Mouse (Mus musculus): ENCODE data around the gene Cfap58.

Cfap58 gene

DNA sequence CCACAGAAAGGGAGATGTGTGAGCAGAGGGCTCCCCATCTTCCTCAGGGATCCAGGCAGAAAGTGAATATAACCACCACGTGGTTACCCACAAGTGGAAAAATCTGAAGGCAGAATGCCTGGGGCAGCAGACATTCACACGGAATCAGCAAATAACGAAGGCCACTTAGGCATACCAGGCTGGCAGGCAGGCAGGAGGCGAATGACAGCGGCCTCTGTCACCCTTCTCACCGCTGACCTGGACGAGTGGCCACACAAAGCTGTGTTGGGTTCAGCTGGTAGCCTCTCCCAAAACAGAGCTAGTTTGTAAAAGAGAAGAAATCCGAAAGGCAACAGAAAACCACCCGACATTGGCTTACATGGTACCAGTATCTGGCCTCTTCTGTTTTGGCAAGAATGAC lies 19.5 kb upstream of the Cfap58 start:
- peak in 1 of 2 experiments; percentile 29 for DNase-seq

DNA sequence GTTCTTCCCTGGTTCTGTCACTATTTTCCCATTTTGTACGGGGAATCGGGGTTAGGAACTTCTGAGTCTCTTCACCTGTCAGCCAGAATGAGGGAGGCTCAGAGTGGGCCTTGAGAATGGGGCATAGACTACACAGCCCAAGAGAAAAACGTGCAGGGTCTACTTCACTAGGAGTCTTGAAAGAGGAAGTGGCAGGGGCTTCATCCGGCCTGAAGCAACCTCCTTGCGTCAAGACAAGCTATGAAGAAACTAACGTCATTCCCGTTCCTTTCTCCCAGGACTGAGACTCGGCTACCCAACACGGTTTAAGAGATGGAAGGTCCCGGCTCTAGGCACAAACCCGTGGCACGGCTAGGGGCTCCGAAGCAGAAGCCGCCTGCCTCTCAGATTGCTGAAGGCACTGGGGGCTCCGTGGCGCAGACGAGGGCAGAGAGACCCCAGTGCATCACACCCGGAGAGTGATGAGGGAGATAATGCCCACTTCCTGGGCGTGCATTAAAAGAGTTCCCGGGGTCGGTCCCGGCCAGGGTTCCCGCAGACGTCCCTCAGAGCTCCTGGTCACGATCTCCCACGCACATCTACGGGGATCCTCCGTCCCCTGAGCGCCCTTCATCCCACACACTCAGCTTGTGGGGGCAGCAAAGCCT lies 18.9 kb upstream of the Cfap58 start:
- DNase-seq, result peak in 1 of 2 experiments; percentile 34

DNA sequence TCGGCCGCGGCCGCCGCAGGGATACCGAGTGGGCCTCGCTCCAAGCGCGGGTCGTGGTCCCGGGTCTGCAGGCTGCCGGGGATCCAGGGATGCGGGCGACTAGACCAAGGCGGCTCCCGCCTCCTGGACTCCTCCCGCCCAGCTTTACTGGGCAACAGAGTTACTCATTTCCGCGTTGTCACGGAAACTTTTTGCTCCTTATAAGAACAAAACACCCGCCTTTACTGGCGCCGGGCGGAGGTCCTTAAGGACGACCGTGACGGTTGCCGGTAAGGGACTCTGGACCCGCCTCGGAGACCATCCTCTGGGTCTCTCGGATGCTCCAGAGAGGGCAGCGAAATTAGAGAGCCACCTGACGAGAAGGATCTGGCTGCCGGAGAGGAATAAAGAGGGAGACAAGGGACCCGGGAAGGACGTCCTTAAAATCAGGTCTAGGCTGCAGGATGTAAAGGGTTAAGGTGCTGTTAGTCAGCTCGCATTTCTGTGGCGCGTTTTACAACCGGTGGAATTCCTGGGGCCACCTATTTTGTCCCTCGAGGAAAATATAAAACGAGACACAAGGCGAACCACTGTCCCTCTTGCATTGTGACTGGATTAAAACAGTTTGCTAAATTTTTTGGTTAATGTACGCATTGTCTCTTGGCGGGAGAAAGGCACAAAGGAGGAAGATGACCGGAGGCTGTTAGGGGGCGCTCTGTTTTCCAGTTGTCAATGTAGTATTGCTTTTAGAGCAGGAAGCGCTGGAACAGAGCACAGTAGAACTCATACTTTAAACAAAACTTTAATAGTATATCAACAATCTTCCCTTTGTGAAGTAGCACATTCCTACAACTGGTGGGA lies 18.1 kb upstream of the Cfap58 start, which contains the start of the genes Cfap43 and Itprip:
TSS of gene Cfap43 (minus strand) at position 162 of the 840 bp plus-strand sequence.
TSS of gene Itprip (minus strand) at position 174 of the 840 bp plus-strand sequence.
- peak; percentile 88 to 89 for DNase-seq

DNA sequence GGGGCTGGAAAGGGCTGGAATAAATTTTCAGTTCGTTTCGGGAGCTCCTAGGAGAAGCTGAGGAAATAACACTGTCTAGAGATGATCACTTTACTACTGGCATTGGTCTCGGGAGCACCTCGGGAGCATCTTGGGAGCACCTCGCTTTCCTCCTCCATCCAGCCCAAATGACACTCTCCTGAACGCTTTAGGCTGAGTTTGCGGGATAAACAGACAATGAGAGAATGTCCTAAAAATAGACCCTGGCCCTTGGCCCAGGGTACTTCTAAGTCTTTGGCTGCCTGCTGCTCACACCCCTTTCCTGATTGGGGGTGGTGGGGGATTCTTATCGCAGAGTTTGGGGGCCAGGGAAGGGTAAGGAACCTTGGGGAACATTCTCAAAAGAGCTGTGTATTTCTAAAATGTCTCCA lies 17.5 kb upstream of the Cfap58 start:
- DNase-seq, result peak; percentile 53 to 60

DNA sequence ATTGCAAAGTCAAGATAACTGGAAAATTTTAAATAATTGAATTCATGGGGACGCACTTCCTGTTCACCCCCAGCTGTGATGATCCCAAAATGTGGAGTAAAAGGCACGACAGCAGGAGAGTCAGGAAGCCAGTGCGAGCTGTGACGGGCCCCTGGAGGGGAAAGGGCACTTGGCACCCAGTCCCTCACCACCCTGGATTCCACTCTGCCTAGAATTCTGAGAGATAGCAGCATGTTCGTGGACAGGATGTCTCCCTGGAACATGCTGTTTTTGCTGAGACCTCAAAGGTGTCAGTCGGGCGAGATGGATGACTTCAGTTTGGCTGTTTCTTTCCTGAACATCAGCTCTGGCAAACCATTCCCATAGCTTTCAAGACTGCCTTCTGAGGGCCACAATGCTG lies 11.7 kb upstream of the Cfap58 start:
- no peak for DNase-seq

DNA sequence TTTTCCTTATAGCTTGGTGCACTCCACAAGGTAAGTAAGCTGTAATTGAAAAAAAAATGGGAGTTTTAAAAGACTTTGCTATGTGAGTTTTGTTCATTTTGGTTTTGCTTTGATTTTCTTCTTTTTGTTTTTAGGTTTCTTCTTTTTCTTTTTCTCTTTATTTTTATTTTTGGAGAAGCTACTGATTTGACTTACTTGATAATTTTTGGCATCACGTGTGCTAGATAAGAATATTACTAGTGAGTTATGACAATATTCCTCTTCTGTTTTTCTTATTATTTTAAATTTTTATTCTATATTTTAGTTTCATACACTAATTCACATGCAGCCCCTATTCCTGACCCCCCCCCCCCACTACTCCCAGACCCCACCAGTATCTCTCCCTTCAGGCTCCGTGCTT lies 10.4 kb upstream of the Cfap58 start:
- DNase-seq, result no peak

DNA sequence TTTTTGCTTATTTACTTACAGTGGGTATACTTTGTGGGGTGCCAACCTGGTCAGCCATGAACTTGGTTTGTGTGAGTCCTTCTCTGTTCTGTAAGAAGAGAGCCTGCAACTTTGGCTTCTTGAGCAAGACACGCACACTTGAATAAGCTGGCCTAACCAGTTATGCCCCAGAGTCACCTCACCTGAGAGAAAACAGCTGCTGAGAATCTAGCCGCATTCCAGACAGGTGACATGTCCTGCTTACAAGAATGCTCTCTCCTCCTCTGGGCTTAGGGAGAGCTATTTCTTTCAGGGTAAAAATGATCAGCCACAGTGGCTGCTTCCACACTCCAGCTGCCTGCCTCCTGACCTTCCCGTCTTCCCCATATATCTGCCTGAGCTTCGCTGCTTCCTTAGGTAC lies 8.4 kb upstream of the Cfap58 start:
- DNase-seq, result peak; percentile 62 to 72

DNA sequence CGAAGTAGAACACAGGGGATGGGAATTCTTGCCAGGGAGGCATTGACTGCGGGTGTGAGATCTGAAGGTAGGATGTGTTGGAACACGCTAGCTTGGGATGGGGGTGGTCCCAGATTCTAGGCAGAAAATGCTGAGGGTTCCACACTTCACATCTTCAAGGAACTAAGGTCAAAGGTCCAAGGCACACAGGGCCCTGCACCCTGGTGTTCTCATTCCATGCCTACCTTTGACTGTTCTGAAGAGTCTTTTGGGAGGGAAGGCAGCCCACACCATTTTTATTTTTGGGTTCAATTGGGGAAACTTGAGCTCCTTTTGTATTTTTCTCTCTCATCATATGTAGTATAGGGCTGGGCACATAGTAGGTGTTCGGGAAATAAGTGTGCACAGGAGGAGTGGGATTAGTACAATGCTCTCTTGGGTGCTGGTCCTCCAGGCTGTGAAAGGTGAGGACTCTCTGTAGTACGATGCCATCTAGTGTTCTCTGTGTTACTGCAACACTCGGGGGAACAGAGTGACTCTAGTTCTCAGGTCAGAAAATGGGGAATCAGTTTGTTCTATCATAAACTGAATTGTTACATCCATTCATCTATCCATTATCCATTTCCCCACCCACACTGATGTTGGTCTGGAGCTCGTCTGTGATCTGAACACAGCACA lies 5.4 kb upstream of the Cfap58 start:
- peak; percentile 18 to 56 for DNase-seq

DNA sequence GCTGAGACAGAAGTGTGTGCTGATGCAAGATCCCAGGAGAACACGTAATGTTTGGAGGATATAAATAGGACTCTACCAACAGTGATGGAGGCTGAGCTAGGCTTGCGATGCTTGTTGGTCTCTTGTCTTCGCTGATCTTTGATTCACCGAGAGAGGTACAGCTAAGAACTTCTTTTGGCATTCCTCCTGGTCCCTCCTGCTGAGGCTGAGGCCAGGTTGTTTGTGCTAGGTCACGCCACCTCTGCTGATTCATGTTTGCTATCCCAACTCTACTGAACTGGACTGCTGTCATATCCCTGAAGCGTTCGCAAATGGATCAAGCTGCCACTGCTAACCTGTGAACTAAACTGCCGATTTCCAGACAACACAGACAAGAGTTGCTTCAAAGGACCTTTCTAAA lies 3.3 kb upstream of the Cfap58 start:
- DNase-seq, result peak in 1 of 2 experiments; percentile 15

DNA sequence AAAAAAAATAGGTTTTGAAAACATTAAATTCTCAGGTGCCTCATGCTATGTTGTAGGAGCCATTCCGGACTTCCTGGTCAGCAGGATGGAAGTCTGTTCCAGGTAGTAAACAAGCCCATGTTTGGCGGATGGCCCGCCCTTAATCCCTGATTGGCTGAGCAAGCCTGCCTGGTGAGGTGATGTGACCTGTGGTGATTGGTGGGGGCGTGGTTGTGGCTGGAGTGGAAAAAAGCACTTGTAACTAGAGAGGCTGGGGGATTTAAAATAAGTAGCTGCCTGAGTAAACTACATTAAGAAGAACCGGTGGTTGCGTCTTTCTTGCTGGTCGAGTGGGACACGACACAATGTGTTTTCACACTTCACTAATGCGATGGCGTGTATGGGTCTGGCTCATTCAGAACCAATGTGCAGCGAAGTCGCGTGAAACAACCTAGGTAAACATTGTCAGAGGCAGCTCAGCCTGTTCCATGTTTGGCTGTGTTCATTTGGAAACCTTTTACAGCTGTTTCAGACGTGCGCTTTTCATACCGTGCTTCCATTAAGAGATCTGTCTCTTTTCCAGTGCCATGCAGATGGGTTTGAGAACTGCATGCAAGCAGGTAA lies 2.7 kb upstream of the Cfap58 start:
- DNase-seq, result peak in 1 of 2 experiments; percentile 50

DNA sequence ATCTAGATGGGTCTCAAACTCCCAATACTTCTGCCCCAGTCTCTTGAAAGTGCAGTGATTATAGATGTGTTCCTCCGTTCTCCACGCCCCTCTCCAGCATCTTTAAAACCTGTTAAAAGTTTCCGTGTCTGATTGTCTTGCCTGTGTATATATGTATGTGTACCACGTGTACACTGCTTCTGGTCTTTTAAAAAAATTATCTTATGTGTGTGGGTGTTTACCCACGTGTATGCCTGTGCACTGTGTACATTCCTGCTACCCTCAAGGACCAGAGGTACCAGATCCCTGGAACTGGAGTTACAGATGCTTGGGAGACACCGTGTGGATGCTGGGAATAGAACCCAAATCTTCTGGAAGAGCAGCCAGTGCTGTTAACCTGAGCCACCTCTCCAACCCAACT lies 1.9 kb upstream of the Cfap58 start:
- no peak for DNase-seq

DNA sequence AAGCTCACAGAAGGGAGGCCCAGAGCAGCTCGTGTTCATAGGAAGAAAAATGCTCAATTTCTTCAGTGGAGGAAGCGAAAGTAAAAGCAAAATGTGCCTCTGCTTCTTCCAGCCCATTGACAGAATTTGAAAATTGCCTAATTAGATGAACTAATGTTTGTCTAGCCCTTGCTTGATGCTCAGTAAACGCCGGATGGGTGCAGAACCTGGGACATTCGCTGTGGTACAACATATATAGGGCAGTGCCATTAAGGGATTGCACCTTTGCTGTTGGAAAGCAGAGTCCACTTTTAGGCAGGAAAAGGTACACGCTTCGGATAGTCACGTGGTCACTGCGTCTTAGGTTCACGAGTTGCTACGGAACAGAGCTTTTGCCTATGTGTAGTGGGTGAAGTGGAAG lies 985 bp upstream of the Cfap58 start:
- peak in 1 of 2 experiments; percentile 6 for DNase-seq

DNA sequence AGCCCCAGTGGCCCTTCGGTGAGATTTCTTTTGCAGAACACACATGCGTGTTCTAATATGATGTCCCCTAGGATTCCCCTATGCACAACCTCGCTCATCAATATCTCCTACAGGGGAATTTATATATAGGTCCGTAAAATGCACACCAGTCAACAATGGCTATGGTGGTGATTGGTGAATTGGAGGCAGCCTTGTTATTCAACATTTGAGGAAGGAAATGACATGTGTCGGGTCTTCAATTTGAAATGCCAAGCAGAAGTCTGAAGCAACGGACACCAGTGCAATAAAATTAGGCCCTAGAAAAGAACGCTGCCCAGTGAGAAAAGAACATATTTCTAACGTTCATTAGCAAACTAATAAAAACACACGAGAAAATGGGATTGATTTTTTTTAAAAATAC lies 537 bp upstream of the Cfap58 start:
- no peak for DNase-seq

DNA sequence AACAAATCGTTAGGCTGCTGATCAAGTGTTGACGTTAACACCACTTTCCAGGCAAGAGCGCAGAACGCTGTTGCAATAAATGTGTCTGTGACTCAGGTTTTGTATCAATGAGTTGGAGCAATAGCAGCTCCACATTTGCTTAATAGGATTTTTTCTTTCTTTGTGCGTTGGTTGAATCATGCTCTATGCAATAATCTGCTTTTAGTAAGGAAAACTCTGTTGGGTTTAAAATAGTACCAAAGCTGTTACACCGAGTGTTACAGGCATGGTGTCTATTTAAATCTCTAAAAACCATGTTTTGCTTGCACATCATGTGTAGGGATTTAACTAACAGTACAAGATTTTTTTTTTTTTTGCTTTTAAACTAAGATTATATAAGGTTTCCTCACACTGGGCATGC lies 1.9 kb downstream of the Cfap58 start:
- peak in 1 of 2 experiments; percentile 2 for DNase-seq

DNA sequence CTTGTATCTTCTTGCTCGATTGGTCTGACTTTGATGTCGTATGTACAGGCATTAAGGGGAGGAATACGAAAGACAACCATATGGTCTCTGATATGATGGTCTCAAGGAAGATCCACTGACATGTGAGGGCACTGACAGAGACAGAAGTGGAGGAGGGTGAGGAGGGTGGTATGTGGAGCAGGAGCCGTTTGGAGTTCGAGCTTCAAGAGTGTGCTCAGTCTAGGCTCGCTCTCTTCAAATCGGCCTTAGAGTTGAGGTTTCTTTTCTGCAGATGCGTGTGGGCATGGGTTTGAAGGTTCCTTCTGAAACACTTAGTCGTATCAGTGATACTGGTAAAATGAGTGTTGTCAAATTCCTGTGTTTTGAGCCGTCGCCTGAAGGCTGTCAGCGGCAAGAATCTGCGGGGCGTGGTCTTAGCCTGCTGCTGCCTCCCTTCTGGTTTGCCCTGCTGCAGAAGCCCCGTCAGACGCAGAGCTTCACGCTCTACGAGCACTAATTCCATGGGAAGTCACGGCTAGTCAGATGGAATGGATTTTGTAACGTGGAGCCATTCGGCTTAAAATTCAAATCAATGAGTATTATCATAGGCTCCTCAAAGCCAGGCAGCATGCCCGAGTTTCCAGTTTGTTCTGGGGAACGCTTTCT lies 9.5 kb downstream of the Cfap58 start:
- no peak for DNase-seq

DNA sequence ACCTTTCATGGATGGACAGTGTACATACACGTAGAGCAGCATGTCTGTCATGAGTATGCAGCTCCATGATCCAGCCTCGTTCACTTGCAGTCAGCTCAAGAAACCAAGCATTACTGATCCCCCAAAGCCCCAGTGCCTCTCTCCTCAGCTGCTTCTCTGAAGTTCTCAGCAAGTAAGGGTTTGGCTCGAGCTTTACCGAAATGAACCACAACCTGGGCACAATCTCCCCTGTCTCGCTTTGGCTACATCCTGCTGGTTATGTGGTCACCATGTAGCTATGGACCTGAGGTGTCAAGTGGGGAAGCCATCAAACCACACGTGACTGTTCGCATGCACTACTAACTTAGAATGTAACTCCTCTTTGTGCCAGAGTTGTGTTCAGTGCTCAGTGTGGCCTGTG lies 13.5 kb downstream of the Cfap58 start:
- DNase-seq, result no peak

DNA sequence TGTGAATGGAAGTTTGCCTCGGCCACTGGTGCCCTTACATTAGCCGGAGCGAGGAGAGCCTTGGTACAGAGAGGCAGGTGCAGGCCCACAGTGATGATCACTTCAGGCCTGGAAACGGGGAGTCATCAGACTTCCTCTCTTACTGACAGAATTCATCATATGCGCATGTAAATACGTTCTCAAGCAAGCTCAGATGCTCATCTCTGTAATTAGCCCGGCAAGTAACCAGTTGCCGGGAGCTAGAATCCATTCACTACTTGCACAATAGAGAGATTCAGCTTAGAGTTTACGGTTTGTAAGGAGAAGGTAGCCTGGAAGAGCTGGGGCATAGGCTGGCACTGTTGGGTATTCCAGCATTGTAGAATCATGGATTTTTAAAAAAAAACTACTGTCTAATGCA lies 15.7 kb downstream of the Cfap58 start:
- no peak for DNase-seq

DNA sequence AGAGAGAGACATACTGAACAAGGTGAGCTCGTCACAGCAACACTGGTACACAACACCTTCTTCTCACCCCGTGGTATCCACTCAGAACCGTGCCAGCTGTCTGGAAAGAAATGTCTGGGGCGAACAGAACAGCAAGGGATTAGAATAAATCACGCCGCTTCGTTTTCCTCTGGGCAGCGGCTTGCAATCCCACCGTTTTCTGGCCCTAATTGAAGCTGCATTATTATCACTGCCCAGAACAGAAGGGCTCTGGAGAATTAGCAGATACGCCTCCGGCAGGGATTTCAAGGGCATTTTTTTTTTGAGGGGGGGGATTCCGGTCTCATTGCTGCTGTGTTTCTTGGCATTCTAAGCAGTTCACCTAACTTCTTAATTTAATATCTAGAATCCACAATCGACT lies 20.7 kb downstream of the Cfap58 start:
- DNase-seq, result no peak

DNA sequence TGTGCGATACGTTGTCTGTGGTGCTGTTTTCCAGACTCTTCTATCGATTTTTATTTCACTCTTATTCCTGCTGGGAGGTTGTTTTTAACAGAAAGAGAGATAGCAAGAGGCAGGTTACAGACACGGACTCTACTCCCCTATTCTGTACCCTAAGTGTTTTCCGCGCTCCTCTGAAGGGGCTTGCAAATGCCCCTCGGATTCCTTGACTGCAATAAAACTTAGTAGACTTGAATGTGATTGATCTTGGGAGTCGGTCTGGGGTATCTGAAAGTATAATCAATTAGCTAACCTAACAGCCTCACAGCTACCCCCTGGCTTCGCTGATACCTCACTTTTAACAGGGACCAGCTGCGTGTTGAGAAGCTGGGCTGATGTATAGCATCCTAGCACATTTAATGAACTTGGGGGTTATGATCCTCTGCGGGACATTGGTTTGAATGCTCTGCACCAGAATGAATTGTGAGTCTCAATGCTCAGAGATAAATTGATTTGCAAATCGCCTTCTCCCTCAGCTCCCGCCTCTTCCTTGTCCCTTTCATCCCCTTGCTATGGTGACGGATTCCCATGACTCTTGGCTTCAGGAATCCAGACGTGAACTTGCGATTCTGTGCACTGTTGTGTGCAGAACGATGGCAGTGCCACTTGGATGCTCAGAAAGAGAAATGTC lies 31.7 kb downstream of the Cfap58 start:
- DNase-seq, result no peak

DNA sequence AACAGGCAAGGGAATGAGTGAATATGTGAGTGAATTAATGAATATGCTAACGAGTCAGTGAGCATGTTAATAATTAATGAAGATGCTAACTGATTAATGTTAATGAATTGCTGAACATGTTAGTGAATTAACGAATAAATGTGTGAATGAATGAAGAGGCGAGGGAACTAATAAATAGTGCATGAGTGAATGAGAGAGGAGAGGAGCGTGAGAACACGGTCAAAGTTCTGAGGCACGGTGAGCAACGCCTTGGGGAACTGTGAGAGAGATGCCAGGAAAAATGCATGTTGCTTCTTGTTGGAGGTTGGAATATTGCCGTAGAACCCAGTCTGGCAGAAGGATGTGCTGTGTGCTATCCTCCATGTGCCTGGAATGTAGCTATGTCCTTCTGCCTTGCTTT lies 33.6 kb downstream of the Cfap58 start:
- DNase-seq, result no peak

DNA sequence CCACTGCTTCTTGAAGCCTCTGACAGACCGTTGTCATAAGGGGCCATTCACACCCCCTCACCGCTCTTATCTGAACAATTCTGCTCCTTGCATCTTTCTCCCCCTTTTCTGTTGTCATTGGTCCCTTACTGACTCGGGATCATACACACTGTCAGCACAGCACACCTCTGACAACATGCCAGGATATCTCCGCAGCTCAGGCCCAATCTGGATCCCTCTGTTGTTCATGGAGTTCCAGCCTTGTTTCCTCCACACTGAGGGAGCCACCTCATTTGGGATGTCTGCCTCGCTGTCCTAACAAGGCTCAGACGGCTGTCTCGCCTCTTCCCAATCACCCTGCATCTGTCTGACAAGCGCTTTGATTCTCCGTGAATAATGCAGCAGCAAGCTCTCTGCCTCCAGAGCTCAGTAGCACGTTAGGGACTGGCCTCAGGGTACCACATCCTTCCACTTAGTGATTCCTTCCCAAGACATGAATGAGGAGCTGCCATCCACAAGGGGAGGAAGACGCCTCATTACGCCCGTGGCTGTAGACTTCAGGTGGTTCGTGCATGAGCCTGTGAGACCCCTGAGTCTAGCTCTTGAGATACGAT lies 40.7 kb downstream of the Cfap58 start:
- DNase-seq, result no peak

DNA sequence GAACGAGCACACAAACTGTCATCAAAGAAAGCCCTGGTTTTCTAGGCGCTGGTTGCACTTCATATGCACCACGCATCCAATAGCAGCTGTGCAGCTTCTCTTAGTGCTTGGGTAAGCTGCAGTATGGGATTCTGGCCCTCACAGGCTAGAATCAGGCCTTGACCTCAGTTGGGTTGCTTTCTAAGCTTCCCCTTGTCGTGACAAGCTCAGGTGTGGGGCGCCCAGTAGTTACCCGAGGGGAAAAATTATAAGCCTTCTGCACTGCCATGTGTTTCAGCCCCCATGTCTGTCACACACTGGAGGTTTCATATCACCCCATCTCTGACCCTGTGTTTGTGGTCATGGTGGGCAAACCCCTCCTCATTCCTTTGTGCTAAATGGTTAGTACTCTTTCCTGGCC lies 42.0 kb downstream of the Cfap58 start:
- DNase-seq, result no peak

Data from lung, postnatal 4 days (tissue).